Mouse (Mus musculus): ENCODE results near the gene Use1.
"Not testable (repeated sequence)": the region's sequence is repeated elsewhere in the genome, so short reads cannot be mapped to it uniquely, and the experiment has no call there.

Use1 gene

DNA sequence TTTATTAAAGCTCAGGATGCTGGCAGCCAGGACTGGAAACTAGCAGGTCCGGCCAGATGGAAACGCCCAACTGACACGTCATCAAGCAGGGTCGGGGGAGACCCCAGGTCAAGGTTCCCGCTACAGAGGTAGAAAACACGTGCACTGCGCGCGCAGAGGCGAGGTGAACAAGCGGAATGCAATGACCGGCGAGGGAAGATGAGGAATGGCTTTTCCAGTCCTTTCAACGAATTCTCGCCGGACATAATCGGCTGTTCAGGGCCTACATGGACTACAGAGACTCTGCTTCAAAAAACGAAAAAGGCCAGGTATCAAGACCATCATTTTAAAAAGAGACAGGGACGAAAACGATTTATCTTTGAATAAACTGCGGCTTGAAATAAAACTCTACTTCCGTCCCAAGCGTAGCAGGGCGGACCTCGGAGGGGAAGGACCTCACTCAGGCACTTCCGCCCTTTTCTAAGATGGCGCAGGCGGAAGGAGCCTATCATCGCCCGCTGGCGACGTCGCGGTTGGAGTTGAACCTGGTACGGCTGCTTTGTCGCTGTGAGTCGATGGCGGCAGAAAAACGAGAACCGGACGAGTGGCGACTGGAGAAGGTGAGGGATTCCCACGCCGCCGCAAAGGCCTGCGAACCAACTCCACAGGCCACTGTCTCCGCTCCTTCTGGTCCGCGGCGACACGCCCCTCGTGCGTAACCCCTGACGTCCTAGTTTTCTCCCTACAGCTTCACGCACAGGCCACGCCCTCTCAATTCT, at the start of gene Use1:
TSS of gene Use1 (plus strand) at position 78 of the 758 bp plus-strand sequence.
- DNase-seq (ENCODE audit: low read depth), result peak; percentile 96

DNA sequence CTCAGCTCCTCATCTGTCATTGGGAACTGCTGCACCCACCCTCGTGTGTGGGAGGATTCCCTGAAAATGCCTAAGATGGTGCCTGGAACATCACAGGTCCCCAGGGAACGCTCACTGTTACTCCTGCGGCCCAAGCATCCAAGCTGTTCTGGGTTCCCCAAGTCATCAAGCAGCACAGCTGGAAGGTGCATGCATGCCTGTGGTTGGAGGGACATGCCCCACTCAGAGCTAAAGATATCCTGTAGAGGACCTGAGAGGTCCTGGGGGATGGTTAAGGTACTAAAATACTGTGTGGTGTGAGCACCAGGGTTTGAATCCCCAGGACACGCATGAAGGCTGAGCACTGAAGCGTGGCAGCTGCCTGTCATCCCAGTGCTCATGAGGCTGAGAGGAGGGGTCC, 48.0 kb upstream of the Use1 start:
- not testable (repeated sequence) for DNase-seq (ENCODE audit: low read depth)

DNA sequence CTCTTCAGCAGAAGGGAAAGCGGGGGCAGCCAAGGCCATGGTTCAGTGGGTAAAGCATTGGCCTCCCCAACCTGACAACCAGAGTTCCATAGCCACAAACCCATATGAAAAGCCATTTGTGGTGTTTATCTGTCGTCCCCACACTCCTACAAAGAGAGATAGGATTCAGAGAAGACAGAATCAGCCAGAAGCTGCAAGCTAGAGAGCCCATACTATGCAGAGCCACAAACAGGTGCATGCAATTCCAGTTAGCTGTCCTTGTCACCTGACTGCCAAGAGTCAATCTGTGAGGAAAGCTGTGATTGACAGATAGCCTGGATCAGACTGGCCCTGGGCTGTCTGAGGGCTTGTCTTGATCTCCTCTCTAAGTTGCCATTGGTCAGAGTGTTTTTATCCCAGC, 46.9 kb upstream of the Use1 start:
- not testable (repeated sequence) for DNase-seq (ENCODE audit: low read depth)

DNA sequence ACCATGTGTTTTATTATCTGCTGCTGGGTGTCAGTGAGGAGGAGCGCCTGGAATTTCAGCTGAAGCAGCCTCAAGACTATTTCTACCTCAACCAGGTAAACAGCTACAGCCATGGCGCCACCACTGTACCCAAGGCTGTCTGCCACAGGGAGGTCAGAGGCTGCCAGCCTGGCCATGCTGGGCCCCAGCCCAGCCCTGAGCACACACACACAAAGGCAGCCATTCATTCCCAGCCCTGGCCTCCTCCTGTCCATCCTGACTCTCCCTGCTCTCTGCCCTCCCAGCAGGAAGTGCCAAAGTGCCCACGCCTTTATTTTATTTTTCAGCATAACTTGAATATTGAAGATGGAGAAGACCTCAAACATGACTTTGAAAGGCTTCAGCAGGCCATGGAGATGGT, 43.7 kb upstream of the Use1 start:
- DNase-seq (ENCODE audit: low read depth), result no peak

DNA sequence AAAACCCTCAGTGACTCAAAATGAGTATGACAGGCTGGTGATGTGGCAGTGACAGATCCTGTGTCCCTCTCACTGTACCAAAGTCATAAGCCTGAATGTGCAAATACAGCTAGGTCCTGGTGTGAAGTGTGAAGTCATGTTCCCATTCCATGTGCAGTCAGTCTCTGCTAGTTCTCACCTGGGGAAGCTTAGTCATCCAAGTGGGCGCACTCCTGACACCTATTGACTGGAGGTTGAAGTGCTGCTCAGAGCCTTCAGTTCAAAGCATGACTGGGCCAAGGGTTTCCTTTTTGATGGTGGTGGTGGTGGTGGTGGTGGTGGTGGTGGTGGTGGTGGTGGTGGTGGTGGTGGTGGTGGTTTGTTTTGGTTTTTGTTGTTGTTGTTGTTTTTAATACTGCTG, 41.8 kb upstream of the Use1 start:
- peak; percentile 56 for DNase-seq (ENCODE audit: low read depth)

DNA sequence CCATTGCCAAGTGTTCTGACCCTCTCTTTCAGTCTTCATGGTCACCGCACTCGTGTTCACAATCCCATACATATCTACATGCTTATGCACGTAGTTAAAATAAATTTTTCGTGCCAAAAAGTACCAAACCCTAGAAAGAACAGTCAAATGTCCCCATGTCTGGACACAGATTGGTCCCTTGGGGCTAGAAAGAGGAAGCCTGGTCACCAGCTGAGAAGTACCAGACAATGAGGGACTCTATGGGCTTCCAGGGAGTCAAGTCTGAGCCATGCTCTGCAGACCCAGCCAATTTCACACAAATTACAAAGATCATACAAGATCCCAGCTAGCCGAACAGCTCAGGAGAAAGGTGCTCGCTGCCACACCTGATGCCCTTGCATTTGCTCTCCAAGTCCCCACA, 28.8 kb upstream of the Use1 start:
- not testable (repeated sequence) for DNase-seq (ENCODE audit: low read depth)

DNA sequence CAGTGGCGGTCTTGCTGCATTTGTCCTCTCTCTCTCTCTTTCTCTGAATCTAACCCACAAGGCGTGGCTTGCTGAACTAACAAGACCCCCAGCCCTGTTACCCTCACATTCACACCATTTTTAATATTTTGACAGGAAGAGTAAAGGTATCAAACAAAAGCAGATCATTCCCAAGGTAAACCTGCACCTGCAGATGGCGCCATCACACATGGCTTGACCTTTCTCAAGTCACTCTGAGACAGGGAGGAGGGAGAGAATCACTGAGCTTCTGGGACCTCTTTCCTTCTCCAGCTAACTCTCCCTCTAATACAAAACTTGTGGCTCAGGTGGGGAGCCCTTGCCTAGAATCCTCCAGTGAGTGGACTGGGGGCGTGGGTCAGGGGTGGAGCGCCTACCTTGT, 26.0 kb upstream of the Use1 start:
- DNase-seq (ENCODE audit: low read depth), result peak; percentile 75

DNA sequence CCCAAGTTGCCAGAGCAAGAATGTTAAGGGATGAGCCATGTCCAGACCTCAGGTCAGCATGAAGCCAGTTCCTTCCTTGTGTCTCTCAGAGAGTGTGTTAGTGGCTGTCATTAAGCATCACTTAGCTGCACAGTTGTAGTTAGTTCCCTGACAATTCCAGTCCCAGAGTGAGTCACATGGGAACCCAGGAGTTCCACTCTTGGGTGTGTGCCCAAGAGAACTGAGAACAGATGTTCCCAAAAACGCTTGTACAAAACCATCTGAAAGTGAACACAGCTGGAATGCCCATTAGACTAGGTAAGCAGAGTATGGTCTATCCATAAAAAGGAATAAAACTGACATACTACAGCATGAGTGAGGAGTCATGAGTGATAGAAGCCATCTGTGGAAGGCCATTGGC, 20.1 kb upstream of the Use1 start:
- peak; percentile 65 for DNase-seq (ENCODE audit: low read depth)

DNA sequence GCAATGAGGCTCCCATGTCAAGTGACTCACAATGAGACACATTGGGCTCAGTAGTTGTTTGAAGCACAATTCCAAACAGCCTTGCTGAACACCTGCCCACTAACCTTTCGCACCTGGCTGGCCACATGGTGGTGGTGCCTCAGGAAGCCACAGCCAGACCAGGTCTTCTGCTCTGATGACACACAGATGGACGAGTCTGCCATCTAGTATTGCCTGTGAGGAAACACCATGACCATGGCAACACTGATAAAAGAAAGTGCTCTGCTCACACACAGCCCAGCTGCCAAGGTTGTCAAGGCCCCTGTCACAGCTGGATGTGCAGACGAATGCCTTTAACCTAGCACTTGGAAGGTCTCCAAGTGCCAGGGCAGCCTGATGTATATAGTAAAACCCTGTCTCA, 15.5 kb upstream of the Use1 start:
- peak; percentile 34 for DNase-seq (ENCODE audit: low read depth)

DNA sequence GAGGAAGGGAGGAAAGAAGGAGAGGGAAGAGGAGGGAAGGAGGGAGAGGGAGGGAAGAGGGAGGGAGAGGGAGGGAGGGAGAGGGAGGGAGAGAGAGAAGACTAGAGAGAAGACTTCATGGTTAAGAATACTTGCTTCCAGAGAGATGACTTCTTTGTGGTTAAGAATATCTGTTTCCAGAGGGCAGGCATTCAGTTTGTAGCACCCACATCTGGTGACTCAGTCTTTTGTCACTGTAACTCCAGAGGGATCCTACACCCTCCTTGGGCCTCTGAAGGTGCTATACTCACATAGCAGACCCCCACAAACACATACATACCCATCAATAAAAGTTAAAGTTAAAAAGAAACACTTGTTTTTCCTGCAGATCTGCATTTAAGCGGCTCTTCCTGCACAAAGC, 15.1 kb upstream of the Use1 start:
- no peak for DNase-seq (ENCODE audit: low read depth)

DNA sequence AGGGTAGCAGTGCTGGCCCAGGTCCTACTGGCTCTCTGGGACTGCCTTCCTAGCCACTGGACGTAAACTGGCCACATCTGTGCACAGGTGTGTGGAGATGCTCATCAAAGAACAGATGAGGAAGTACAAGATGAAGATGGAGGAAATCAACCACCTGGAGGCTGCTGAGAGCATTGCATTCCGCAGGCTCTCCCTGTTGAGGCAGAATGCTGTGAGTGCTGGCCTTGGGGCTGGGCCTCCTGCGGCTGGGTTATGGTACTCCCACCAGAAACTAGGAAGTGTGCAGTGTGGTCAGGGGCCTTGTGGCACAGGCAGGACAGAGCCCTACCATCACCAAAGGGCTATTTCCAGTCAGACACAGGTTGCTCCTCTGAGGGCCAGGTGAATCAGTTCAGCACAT, 8.6 kb upstream of the Use1 start:
- DNase-seq (ENCODE audit: low read depth), result no peak

DNA sequence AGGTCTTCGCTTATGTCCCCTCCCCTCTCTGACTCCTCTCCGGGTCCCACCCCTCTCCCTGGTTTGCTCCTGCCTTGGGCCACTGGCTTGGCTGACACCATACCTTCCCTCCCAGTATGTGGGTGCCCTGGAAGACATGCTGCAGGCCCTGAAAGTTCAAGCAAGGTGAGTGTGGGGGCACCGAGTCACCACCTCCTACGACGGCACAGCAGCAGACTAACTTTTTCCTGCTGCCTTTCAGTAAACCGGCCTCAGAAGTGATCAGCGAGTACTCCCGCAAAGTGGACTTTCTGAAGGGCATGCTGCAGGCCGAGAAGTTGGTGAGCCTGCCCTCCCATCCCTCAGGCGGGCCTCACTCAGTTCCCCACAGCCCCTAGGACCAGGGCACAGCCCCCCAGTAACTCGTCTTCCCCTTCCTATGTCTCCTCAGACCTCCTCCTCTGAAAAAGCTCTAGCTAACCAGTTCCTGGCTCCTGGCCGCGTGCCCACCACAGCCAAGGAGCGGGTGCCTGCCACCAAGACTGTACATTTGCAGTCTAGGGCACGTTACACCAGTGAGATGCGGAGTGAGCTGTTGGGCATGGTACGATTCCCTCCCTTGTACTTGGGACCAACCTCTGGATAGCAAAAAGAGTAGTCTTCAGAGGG, 1.0 kb downstream of the Use1 start:
- DNase-seq (ENCODE audit: low read depth), result no peak

DNA sequence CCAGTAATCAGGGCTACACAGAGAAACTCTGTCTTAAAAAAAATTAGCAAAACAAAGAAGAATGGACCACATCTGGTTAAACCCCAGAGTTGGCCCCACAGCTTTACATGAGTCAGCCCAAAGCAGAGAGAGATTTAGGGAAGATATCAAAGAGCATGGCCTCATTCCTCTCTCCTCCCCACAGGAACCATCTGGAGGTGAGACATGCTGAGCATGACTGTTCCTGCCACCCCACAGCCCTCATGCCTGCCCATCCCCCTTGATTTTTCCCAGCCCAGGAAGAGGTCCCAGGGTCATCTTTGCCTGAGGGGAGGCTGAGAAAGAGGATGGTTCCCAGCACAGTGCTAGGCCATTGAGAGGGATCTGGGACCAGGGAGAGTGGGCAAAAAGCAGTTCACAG, 1.7 kb downstream of the Use1 start:
- peak; percentile 66 for DNase-seq (ENCODE audit: low read depth)

DNA sequence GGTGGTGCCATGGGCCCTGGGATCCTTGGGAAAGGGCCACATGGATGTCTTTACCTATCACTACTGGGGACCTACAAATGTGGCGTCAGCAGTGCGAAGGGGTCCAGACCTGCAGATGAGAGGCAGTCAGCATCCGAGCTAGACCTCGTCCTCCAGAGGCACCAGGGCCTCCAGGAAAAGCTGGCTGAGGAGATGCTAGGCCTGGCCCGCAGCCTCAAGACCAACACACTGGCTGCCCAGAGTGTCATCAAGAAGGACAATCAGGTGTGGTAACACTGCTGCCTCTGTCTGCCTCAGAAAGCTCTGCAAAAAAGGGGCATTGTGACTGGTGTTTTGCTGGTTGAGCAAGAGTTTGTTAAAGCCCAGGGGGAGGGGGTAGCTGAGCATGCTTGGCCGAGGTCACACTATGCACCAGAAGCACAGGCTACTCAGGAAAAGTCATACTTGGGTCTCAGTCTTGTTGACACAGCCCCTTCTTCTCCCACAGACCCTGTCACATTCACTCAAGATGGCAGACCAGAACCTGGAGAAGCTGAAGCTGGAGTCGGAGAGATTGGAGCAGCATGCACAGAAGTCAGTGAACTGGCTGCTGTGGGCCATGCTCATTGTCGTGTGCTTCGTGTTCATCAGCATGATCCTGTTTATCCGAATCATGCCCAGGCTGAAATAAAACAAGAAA, 2.5 kb downstream of the Use1 start:
- DNase-seq (ENCODE audit: low read depth), result no peak

DNA sequence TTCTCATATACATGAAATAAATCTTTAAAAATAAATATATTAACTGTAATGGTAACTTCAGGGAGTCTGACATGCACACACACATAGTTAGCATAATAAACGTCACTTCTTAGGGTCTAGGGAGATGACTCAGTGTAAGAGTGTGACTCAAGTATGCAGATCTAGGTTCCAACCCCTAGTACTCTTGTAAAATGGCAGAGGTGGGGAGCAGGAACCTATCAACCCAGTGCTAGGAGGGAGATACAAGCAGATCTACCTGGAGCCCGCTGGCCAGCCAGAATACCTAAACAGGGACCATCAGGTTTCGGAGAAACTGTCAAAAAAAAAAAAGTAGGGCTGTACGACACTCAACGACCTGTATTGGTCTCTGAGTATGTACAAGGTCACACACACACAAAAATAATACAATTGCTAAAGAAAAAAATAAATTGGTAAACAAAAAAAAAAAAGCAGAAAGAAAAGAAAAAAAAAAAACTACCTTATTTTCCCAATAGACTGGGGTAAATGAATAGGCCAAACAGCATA, 4.1 kb downstream of the Use1 start:
- DNase-seq (ENCODE audit: low read depth), result peak; percentile 44

DNA sequence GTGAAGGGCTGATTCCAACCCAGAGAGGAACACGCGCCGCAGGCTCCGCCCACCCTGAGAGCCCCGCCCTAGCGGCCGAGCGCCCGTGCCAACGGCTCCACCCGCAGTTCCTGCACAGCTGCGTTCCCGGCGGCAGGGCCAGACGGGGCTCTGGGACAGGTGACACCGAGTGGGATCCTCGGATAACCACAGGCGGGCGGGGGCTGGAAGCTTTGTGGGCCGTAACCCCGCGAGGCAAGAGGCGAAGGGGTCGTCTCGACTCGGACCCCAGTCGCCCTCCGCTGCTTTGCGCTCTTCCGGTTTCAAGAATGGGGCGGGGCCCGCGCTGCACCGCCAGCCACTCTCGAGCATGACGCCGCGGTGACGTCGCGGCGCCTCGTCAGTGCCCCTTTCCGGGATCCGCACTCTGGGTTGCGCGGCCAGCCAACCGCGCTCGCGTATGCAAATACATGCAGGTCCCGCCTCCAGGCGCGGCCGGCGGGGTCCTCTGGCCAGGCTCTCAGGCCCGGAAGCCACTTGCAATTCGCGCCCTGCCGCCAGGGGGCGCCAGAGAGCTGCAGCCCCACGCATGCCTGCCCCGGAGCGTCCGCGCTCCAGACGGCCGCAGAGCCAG, 4.7 kb downstream of the Use1 start, which contains the start of gene Ocel1:
TSS of gene Ocel1 (plus strand) at position 63 of the 613 bp plus-strand sequence.
- DNase-seq (ENCODE audit: low read depth), result peak; percentile 99

DNA sequence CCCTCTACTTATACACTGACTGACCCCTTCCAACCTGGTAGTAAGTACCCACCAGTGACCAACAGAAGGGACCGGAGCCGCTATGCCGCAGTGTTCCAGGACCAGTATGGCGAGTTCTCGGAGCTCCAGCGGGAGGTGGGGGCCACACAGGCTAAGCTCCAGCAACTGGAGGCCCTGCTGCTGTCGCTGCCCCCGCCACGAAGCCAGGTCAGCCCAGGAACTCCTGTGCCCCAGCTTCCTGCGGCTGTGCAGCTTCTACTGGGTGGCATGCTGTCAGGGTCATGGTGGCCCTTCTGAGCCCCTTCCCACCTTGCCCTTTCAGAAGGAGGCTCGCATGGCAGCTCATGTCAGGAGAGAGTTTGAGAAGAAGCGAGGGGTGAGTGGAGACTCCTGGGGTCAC, 5.8 kb downstream of the Use1 start:
- DNase-seq (ENCODE audit: low read depth), result no peak

DNA sequence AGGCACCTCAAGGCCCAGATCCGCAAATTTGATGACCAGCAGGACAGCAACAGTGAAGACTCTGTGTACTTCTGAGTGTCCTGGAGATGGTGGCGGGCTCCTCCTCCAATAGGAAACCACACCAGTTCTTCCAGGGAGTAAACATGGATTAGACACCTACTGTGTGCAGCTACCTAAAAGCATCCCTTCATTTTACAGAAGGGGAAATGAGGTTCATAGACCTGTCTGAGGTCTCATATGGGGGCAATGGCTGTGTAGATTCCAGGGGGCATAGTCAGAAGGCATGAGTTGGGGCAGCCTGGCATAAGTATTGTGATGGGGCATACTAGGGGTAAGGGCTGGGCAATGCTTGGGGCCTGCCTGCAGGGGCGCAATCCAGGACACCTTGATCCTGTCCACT, 6.4 kb downstream of the Use1 start:
- no peak for DNase-seq (ENCODE audit: low read depth)

DNA sequence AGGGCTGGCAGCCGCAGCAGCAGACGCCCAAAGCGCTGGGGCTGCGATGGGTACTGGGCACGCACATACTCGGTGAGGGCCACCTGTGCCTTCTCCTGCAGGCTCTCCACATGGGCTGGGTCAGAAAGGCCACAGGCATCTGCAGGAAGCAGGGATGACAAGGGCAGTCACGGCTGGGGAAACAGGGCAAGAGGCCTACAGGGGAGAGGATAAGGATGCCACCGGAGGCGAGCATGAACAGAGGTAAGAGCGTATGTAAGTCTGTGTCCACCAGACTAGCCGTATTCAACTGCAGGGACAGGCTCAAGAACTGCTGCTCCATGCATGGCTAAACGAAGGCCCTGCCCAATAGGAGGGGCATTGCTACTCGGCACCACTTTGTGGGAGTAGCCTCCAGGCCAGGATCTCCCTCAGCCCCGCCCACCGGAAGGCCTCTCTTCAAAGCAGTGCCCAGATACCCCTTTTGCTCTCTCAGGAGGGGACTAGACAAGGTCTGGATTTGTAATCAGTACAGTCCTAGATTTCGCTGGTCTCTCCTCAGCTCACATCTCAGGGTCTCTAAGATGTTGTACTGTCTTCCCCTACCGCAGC, 8.1 kb downstream of the Use1 start:
- no peak for DNase-seq (ENCODE audit: low read depth)

DNA sequence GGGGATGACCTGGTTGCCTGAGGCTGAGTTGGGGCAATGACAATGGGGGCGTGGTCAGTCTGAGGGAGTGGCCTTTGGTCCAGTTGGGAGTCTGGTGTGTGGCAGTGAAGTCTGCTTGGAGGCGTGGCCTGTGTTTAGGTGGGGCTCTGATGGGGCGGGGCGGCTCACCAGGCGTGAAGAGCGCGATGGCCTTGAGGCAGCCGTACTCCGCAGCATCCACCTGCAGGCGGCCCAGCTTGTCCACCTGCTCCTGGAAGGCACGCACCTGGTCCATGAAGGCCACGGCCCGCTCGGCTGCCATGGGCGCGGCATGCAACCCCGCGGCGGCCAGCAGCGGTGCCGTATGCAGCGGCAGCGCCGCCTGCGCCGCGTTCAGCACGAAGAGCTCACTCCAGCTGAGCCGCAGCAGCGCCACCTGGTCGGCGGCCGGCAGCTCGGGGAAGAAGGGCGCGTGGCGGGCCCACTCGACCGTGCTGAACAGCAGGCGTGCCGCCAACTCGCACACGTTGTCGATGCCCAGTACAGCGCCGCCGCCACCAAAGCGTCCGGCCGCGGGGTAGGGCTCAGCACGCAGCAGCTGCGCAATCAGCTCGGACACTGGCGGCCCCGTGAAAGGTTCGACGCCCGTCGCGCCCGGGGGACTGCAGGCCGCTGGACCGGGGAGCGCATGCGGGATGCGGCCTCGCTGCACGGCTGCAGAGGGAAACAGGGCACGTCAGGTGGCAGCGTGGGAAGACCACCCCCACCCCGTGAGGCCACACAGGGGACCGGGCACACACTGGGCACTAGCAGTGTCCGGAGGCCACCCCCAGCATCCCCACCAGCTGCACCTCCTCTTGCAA, 9.2 kb downstream of the Use1 start:
- no peak for DNase-seq (ENCODE audit: low read depth)

DNA sequence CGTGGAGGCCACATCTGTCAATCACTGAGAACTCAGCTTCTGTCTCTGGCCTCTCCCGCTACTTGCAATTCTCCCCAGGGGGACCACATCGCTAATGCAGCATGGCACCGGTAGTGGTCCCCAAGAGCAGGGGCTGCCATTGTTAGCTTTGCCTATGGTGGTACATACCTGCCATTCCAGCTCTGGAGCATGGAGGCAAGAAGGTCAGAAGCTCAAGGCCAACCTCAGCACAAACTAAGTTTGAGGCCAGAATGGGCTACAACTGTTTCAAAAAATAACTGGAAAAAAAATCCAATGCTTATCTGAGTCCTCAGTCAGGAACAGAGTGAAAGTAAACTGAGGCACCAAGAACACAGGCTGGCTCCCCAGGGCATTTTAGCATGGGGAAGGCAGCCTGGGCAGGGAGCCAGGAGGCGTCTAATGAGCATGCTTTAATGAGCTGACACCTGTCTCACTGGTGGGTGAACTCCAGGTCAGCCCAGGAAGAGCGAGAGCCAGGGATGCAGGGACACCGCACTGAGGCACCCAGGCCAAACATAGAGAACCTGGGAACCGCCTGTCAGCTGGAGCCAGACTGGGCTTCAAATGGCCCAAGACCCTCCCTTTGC, 9.9 kb downstream of the Use1 start:
- no peak for DNase-seq (ENCODE audit: low read depth)

All from NIH3T3 (cell line).